Mouse (Mus musculus): Measurements from ENCODE around the gene Smurf1.

DNA sequence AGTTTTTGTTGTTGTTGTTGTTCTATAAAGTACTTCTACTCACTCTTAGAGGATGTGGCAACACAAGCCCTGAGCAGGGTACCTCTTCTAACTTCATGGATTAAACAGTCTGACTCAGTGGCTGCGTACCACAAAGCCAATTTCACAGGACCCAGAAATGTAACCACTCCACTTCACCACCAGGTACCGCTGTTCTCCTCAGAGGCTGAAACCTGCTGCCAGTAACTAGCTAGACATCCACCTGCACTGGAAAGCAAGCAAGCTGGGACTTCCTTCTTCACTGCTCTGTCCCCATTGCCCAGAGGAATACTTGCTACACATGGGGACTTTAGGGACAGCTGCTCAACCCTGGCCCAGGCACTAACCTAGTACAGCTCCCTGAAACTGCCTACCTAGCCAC lies 58.1 kb downstream of the Smurf1 start:
- no peak for TF ChIP-seq GATA1 (IDR thresholded peaks at IDR 0.05; ENCODE audit: borderline replicate concordance, low read length)
- no peak for TF ChIP-seq TAL1 (conservative IDR thresholded peaks at IDR 0.05; ENCODE audit: low read depth, low read length)
- TF ChIP-seq CTCF (IDR thresholded peaks at IDR 0.05; ENCODE audit: low read depth, low read length), result no peak

Measured in G1E (cell line).